Mouse (Mus musculus): ENCODE data around the gene Ss18l2. TPM values are rescaled to one million over a fixed set of nuclear protein-coding genes. Genes with fewer than 3 reads are reported as not detected.

Ss18l2 gene
- polyA plus RNA-seq, 1 experiment, result 10.9 TPM

- peaks cover 3% of the 10 kb centered on the region for H3K36me3 ChIP-seq (ENCODE audit: control insufficient read depth, insufficient read depth, low read length)
- H3K27ac ChIP-seq (ENCODE audit: insufficient read depth, low read depth, low read length), result no peak overlapping the region
- WGBS, result 73% methylated on average over 7 of the region's 7 CpGs
- no peaks in the 10 kb centered on the region for H3K27me3 ChIP-seq (ENCODE audit: control insufficient read depth, insufficient read depth, low read length)
- no peak overlapping the region for H3K4me3 ChIP-seq (ENCODE audit: low read depth, low read length)
- H3K4me1 ChIP-seq (ENCODE audit: control insufficient read depth, insufficient read depth, insufficient read length, low read length), result peaks cover 10% of the 10 kb centered on the region; the same call in 1 of the 2 replicates
- no peak for TF ChIP-seq CTCF (IDR thresholded peaks at IDR 0.05; ENCODE audit: extremely low read depth, insufficient read length, insufficient replicate concordance, low read depth, low read length)
- no peak for TF ChIP-seq POLR2A (IDR thresholded peaks at IDR 0.05; ENCODE audit: low read depth, low read length)
Measured at GRCm38 (mm10) chr9:121708506-121709486, 1.3 kb upstream of the Ss18l2 start.

GRCm38 (mm10) chr9:121710584-121710975 lies 451 bp downstream of the Ss18l2 start:
- Histone ChIP-seq H3K36me3 (ENCODE audit: control insufficient read depth, insufficient read depth, low read length) (peaks cover 3% of the 10 kb centered on the region), H3K4me1 (ENCODE audit: control insufficient read depth, insufficient read depth, insufficient read length, low read length) (peaks cover 5% of the 10 kb centered on the region; the same call in 1 of the 2 replicates), H3K4me3 (ENCODE audit: low read depth, low read length) (peak overlapping the region; percentile 95), H3K27me3 (ENCODE audit: control insufficient read depth, insufficient read depth, low read length) (no peaks in the 10 kb centered on the region), H3K27ac (ENCODE audit: insufficient read depth, low read depth, low read length) (peak overlapping the region; percentile 92)
- TF ChIP-seq CTCF (IDR thresholded peaks at IDR 0.05; ENCODE audit: extremely low read depth, insufficient read length, insufficient replicate concordance, low read depth, low read length) (peak; percentile 9; the same call in 1 of the 2 replicates), POLR2A (IDR thresholded peaks at IDR 0.05; ENCODE audit: low read depth, low read length) (peak; percentile 36)
- WGBS, result under 1% methylated on average over 18 of the region's 18 CpGs

- no peak overlapping the region for H3K27ac ChIP-seq (ENCODE audit: insufficient read depth, low read depth, low read length)
- no peak overlapping the region for H3K4me3 ChIP-seq (ENCODE audit: low read depth, low read length)
- no peaks in the 10 kb centered on the region for H3K27me3 ChIP-seq (ENCODE audit: control insufficient read depth, insufficient read depth, low read length)
- H3K4me1 ChIP-seq (ENCODE audit: control insufficient read depth, insufficient read depth, insufficient read length, low read length), result no peaks in the 10 kb centered on the region; the same call in 1 of the 2 replicates
- TF ChIP-seq POLR2A (IDR thresholded peaks at IDR 0.05; ENCODE audit: low read depth, low read length) (no peak), CTCF (IDR thresholded peaks at IDR 0.05; ENCODE audit: extremely low read depth, insufficient read length, insufficient replicate concordance, low read depth, low read length) (no peak)
- WGBS, result 80% methylated on average over 2 of the region's 2 CpGs
- peaks cover 3% of the 10 kb centered on the region for H3K36me3 ChIP-seq (ENCODE audit: control insufficient read depth, insufficient read depth, low read length)
Measured at GRCm38 (mm10) chr9:121717048-121717447, 6.9 kb downstream of the Ss18l2 start.

- WGBS, result 49% methylated on average over 15 of the region's 15 CpGs
- TF ChIP-seq CTCF (IDR thresholded peaks at IDR 0.05; ENCODE audit: extremely low read depth, insufficient read length, insufficient replicate concordance, low read depth, low read length) (no peak), POLR2A (IDR thresholded peaks at IDR 0.05; ENCODE audit: low read depth, low read length) (no peak)
- H3K4me3 ChIP-seq (ENCODE audit: low read depth, low read length), result peak overlapping the region; percentile 64
Measured at GRCm38 (mm10) chr9:121718070-121718705, 8.1 kb downstream of the Ss18l2 start.

GRCm38 (mm10) chr9:121718792-121719318 lies 8.7 kb downstream of the Ss18l2 start, which contains the start of gene Nktr:
Gene Nktr, plus strand, starts transcription at chr9:121719169.
- H3K4me3 ChIP-seq (ENCODE audit: low read depth, low read length), result peak within 1 kb of the TSS; percentile 73
- WGBS, result under 1% methylated on average over 59 of the region's 61 CpGs
- no peaks in the 10 kb centered on the region; the same call in 1 of the 2 replicates for H3K4me1 ChIP-seq (ENCODE audit: control insufficient read depth, insufficient read depth, insufficient read length, low read length)
- H3K36me3 ChIP-seq (ENCODE audit: control insufficient read depth, insufficient read depth, low read length), result no peaks in the 10 kb centered on the region
- H3K27me3 ChIP-seq (ENCODE audit: control insufficient read depth, insufficient read depth, low read length), result no peaks in the 10 kb centered on the region
- TF ChIP-seq POLR2A (IDR thresholded peaks at IDR 0.05; ENCODE audit: low read depth, low read length) (peak; percentile 32; the same call in 1 of the 2 replicates), CTCF (IDR thresholded peaks at IDR 0.05; ENCODE audit: extremely low read depth, insufficient read length, insufficient replicate concordance, low read depth, low read length) (no peak)
- peak within 1 kb of the TSS; percentile 87 for H3K27ac ChIP-seq (ENCODE audit: insufficient read depth, low read depth, low read length)

More at GRCm38 (mm10) chr9:121718070-121718705, 8.1 kb downstream of the Ss18l2 start:
- Histone ChIP-seq H3K36me3 (ENCODE audit: control insufficient read depth, insufficient read depth, low read length) (no peaks in the 10 kb centered on the region), H3K27ac (ENCODE audit: insufficient read depth, low read depth, low read length) (peak overlapping the region; percentile 87), H3K27me3 (ENCODE audit: control insufficient read depth, insufficient read depth, low read length) (no peaks in the 10 kb centered on the region), H3K4me1 (ENCODE audit: control insufficient read depth, insufficient read depth, insufficient read length, low read length) (no peaks in the 10 kb centered on the region; the same call in 1 of the 2 replicates)

- Histone ChIP-seq H3K27me3 (ENCODE audit: control insufficient read depth, insufficient read depth, low read length) (no peaks in the 10 kb centered on the region), H3K36me3 (ENCODE audit: control insufficient read depth, insufficient read depth, low read length) (no peaks in the 10 kb centered on the region), H3K4me1 (ENCODE audit: control insufficient read depth, insufficient read depth, insufficient read length, low read length) (no peaks in the 10 kb centered on the region; the same call in 1 of the 2 replicates), H3K4me3 (ENCODE audit: low read depth, low read length) (peak overlapping the region; percentile 73), H3K27ac (ENCODE audit: insufficient read depth, low read depth, low read length) (peak overlapping the region; percentile 74)
- under 1% methylated on average over 78 of the region's 87 CpGs for WGBS
- no peak; the same call in 1 of the 2 replicates for TF ChIP-seq CTCF (IDR thresholded peaks at IDR 0.05; ENCODE audit: extremely low read depth, insufficient read length, insufficient replicate concordance, low read depth, low read length)
- peak; percentile 20 for TF ChIP-seq POLR2A (IDR thresholded peaks at IDR 0.05; ENCODE audit: low read depth, low read length)
Measured at GRCm38 (mm10) chr9:121719347-121720331, 9.5 kb downstream of the Ss18l2 start.
